Mouse (Mus musculus): ENCODE data around the gene Sctr. TPM values are rescaled to one million over a fixed set of nuclear protein-coding genes. Genes with fewer than 3 reads are reported as not detected.

Gene Sctr
- polyA plus RNA-seq, 1 experiment from 2014 or later, result 0.52 TPM

GRCm38 (mm10) chr1:120007851-120008588 lies 1.3 kb downstream of the Sctr start:
- Histone ChIP-seq H3K4me3 (peak overlapping the region; percentile 46), H3K36me3 (ENCODE audit: poor library complexity, severe bottlenecking) (no peaks in the 10 kb centered on the region), H3K4me1 (peaks cover 26% of the 10 kb centered on the region), H3K9me3 (replicated peaks) (no peaks in the 10 kb centered on the region), H3K27ac (peak overlapping the region; percentile 2; the same call in 1 of the 2 replicates), H3K9ac (no peak overlapping the region), H3K27me3 (peaks cover 21% of the 10 kb centered on the region; the same call in 1 of the 2 replicates), H3K4me2 (peak overlapping the region; percentile 81)
- WGBS, result 18% methylated on average over 11 of the region's 11 CpGs
- no peak for ATAC-seq

GRCm38 (mm10) chr1:120012638-120013037 lies 5.9 kb downstream of the Sctr start:
- no peak overlapping the region for H3K4me2 ChIP-seq
- WGBS, result 79% methylated on average over 12 of the region's 12 CpGs
- H3K4me3 ChIP-seq, result no peak overlapping the region
- H3K27ac ChIP-seq, result no peak overlapping the region
- H3K27me3 ChIP-seq, result peaks cover 9% of the 10 kb centered on the region; the same call in 1 of the 2 replicates
- no peak overlapping the region for H3K9ac ChIP-seq
- H3K4me1 ChIP-seq, result peaks cover 14% of the 10 kb centered on the region
- no peak for ATAC-seq
- no peaks in the 10 kb centered on the region for H3K36me3 ChIP-seq (ENCODE audit: poor library complexity, severe bottlenecking)
- H3K9me3 ChIP-seq (replicated peaks), result no peaks in the 10 kb centered on the region

- Histone ChIP-seq H3K9ac (no peak overlapping the region), H3K27me3 (0 out of 2 replicates have a peak, but pooled peaks cover 4% of the 10 kb centered on the region), H3K4me2 (no peak overlapping the region), H3K27ac (no peak overlapping the region), H3K4me3 (no peak overlapping the region), H3K36me3 (ENCODE audit: poor library complexity, severe bottlenecking) (no peaks in the 10 kb centered on the region), H3K4me1 (peaks cover 9% of the 10 kb centered on the region; the same call in 1 of the 2 replicates), H3K9me3 (replicated peaks) (no peaks in the 10 kb centered on the region)
- ATAC-seq, result peak; percentile 57; the same call in 1 of the 2 replicates
These were observed 6.4 kb downstream of the Sctr start for GRCm38 (mm10) chr1:120013111-120013510.

- Histone ChIP-seq H3K36me3 (ENCODE audit: poor library complexity, severe bottlenecking) (no peaks in the 10 kb centered on the region), H3K9me3 (replicated peaks) (no peaks in the 10 kb centered on the region), H3K4me2 (no peak overlapping the region), H3K9ac (no peak overlapping the region), H3K4me1 (peaks cover 7% of the 10 kb centered on the region; the same call in 1 of the 2 replicates), H3K4me3 (no peak overlapping the region), H3K27ac (no peak overlapping the region), H3K27me3 (no peaks in the 10 kb centered on the region)
- no peak for ATAC-seq
- WGBS, result 86% methylated on average over 2 of the region's 2 CpGs
These were observed 9.5 kb downstream of the Sctr start for GRCm38 (mm10) chr1:120016240-120016639.

- Histone ChIP-seq H3K4me2 (no peak overlapping the region), H3K4me3 (no peak overlapping the region), H3K9me3 (replicated peaks) (no peaks in the 10 kb centered on the region), H3K27ac (no peak overlapping the region), H3K4me1 (peaks cover 7% of the 10 kb centered on the region; the same call in 1 of the 2 replicates), H3K27me3 (no peaks in the 10 kb centered on the region), H3K9ac (no peak overlapping the region), H3K36me3 (ENCODE audit: poor library complexity, severe bottlenecking) (no peaks in the 10 kb centered on the region)
- 35% methylated on average over 3 of the region's 3 CpGs for WGBS
- no peak for ATAC-seq
These were observed 12.2 kb downstream of the Sctr start for GRCm38 (mm10) chr1:120018900-120019299.

GRCm38 (mm10) chr1:120019428-120019827 lies 12.7 kb downstream of the Sctr start:
- Histone ChIP-seq H3K36me3 (ENCODE audit: poor library complexity, severe bottlenecking) (no peaks in the 10 kb centered on the region), H3K9me3 (replicated peaks) (no peaks in the 10 kb centered on the region), H3K4me1 (peaks cover 7% of the 10 kb centered on the region; the same call in 1 of the 2 replicates), H3K27me3 (no peaks in the 10 kb centered on the region), H3K27ac (no peak overlapping the region), H3K4me2 (no peak overlapping the region), H3K4me3 (no peak overlapping the region), H3K9ac (no peak overlapping the region)
- ATAC-seq, result no peak
- WGBS, result 93% methylated on average over 12 of the region's 12 CpGs

GRCm38 (mm10) chr1:120020322-120020897 lies 13.7 kb downstream of the Sctr start:
- Histone ChIP-seq H3K4me2 (no peak overlapping the region), H3K9me3 (replicated peaks) (no peaks in the 10 kb centered on the region), H3K9ac (no peak overlapping the region), H3K27me3 (no peaks in the 10 kb centered on the region), H3K4me1 (peaks cover 7% of the 10 kb centered on the region; the same call in 1 of the 2 replicates), H3K27ac (no peak overlapping the region), H3K36me3 (ENCODE audit: poor library complexity, severe bottlenecking) (no peaks in the 10 kb centered on the region), H3K4me3 (no peak overlapping the region)
- ATAC-seq, result no peak
- 82% methylated on average over 7 of the region's 7 CpGs for WGBS

- Histone ChIP-seq H3K4me1 (peaks cover 7% of the 10 kb centered on the region; the same call in 1 of the 2 replicates), H3K4me3 (no peak overlapping the region), H3K36me3 (ENCODE audit: poor library complexity, severe bottlenecking) (no peaks in the 10 kb centered on the region), H3K4me2 (no peak overlapping the region), H3K9me3 (replicated peaks) (no peaks in the 10 kb centered on the region), H3K27ac (no peak overlapping the region), H3K27me3 (no peaks in the 10 kb centered on the region), H3K9ac (no peak overlapping the region)
- no peak for ATAC-seq
- 89% methylated on average over 17 of the region's 17 CpGs for WGBS
These were observed 15.3 kb downstream of the Sctr start for GRCm38 (mm10) chr1:120021951-120022350.

- WGBS, result 76% methylated on average over 10 of the region's 10 CpGs
- Histone ChIP-seq H3K9ac (no peak overlapping the region), H3K4me3 (no peak overlapping the region), H3K27me3 (no peaks in the 10 kb centered on the region), H3K27ac (no peak overlapping the region), H3K4me2 (no peak overlapping the region), H3K36me3 (ENCODE audit: poor library complexity, severe bottlenecking) (no peaks in the 10 kb centered on the region), H3K4me1 (peaks cover 7% of the 10 kb centered on the region), H3K9me3 (replicated peaks) (no peaks in the 10 kb centered on the region)
- no peak for ATAC-seq
These were observed 17.8 kb downstream of the Sctr start for GRCm38 (mm10) chr1:120024331-120025049.

- H3K27ac ChIP-seq, result no peak overlapping the region
- no peak for ATAC-seq
- H3K4me1 ChIP-seq, result peaks cover 7% of the 10 kb centered on the region
- H3K36me3 ChIP-seq (ENCODE audit: poor library complexity, severe bottlenecking), result no peaks in the 10 kb centered on the region
- no peak overlapping the region for H3K4me2 ChIP-seq
- no peaks in the 10 kb centered on the region for H3K9me3 ChIP-seq (replicated peaks)
- WGBS, result 36% methylated on average over 2 of the region's 2 CpGs
- no peak overlapping the region for H3K4me3 ChIP-seq
- no peaks in the 10 kb centered on the region for H3K27me3 ChIP-seq
- no peak overlapping the region for H3K9ac ChIP-seq
These were observed 18.4 kb downstream of the Sctr start for GRCm38 (mm10) chr1:120025050-120025439.

- Histone ChIP-seq H3K4me2 (no peak overlapping the region), H3K9me3 (replicated peaks) (no peaks in the 10 kb centered on the region), H3K27me3 (no peaks in the 10 kb centered on the region), H3K4me3 (no peak overlapping the region), H3K9ac (no peak overlapping the region), H3K27ac (no peak overlapping the region), H3K4me1 (peaks cover 7% of the 10 kb centered on the region), H3K36me3 (ENCODE audit: poor library complexity, severe bottlenecking) (no peaks in the 10 kb centered on the region)
- peak; percentile 48; the same call in 1 of the 2 replicates for ATAC-seq
- 55% methylated on average over 4 of the region's 4 CpGs for WGBS
These were observed 21.0 kb downstream of the Sctr start for GRCm38 (mm10) chr1:120027693-120028092.

- H3K9ac ChIP-seq, result no peak overlapping the region
- H3K27ac ChIP-seq, result no peak overlapping the region
- H3K4me3 ChIP-seq, result no peak overlapping the region
- no peaks in the 10 kb centered on the region for H3K27me3 ChIP-seq
- H3K36me3 ChIP-seq (ENCODE audit: poor library complexity, severe bottlenecking), result no peaks in the 10 kb centered on the region
- no peak overlapping the region for H3K4me2 ChIP-seq
- H3K4me1 ChIP-seq, result peaks cover 7% of the 10 kb centered on the region
- H3K9me3 ChIP-seq (replicated peaks), result no peaks in the 10 kb centered on the region
- no peak for ATAC-seq
- WGBS, result 73% methylated on average over 3 of the region's 3 CpGs
These were observed 23.8 kb downstream of the Sctr start for GRCm38 (mm10) chr1:120030474-120030873.

All from forebrain, embryonic 13.5 days (tissue).